Mouse (Mus musculus): ENCODE measurements around the gene Hrk. TPM values are rescaled to one million over a fixed set of nuclear protein-coding genes. Genes with fewer than 3 reads are reported as not detected.

The Hrk gene
- polyA plus RNA-seq, 1 experiment from 2014 or later, result 0.10 TPM

GRCm38 (mm10) chr5:118236891-118237290 is 72.4 kb downstream of the Hrk start:
- Histone ChIP-seq H3K27ac (ENCODE audit: low read length) (no peak overlapping the region), H3K4me1 (replicated peaks; ENCODE audit: control insufficient read depth, insufficient read depth, low read length) (no peaks in the 10 kb centered on the region), H3K9me3 (ENCODE audit: control insufficient read depth, low read length) (no peaks in the 10 kb centered on the region), H3K4me3 (ENCODE audit: low read length) (no peak overlapping the region), H3K9ac (ENCODE audit: low read length) (no peak overlapping the region), H3K27me3 (ENCODE audit: control insufficient read depth, insufficient read depth, low read depth, low read length) (no peaks in the 10 kb centered on the region), H3K36me3 (ENCODE audit: control insufficient read depth, insufficient read depth, low read length) (no peaks in the 10 kb centered on the region), H3K4me2 (ENCODE audit: low read depth, low read length) (no peak overlapping the region)
- no peak for ATAC-seq (ENCODE audit: low read depth)
- WGBS, result 89% methylated on average over 10 of the region's 12 CpGs

Other genes starting within 250 kb of the Hrk start
- 46.5 and 48.2 TPM in 2 replicates for gene Fbxo21, start 187.9 kb upstream of the Hrk start, polyA plus RNA-seq (2015; fragmentation: Nextera tagmentation; extraction: Ambion mirVana)
- gene Tesc, start 136.9 kb upstream of the Hrk start, polyA plus RNA-seq (2015; fragmentation: Nextera tagmentation; extraction: Ambion mirVana), result 8.6 and 9.9 TPM in 2 replicates
- 26.0 and 26.7 TPM in 2 replicates for gene Fbxw8, start 9.2 kb upstream of the Hrk start, polyA plus RNA-seq (2015; fragmentation: Nextera tagmentation; extraction: Ambion mirVana)
- 1.8 and 2.1 TPM in 2 replicates for gene Rnft2, start 80.5 kb downstream of the Hrk start, polyA plus RNA-seq (2015; fragmentation: Nextera tagmentation; extraction: Ambion mirVana)
- 6.9 and 7.2 TPM in 2 replicates for gene 2410131K14Rik, start 80.6 kb downstream of the Hrk start, polyA plus RNA-seq (2015; fragmentation: Nextera tagmentation; extraction: Ambion mirVana)

Data from lung, embryonic 16.5 days (tissue).